Mouse (Mus musculus): Measurements from ENCODE around the gene Pgm5.

GRCm38 (mm10) chr19:24651595-24651994 is 210.1 kb downstream of the Pgm5 start:
- TF ChIP-seq CTCF (IDR thresholded peaks at IDR 0.05; ENCODE audit: low read depth) (no peak), EP300 (IDR thresholded peaks at IDR 0.05; ENCODE audit: low read depth) (no peak)
